ENCODE assay signal across 26 mouse cellular contexts in genomic region chr2:103462746-103463145, GRCm38 (mm10). TPM values are rescaled to one million over a fixed set of nuclear protein-coding genes. Genes with fewer than 3 reads are reported as not detected.
"Had no signal": no experiment of that assay in that cellular context is flagged by ENCODE, and none has a peak within 500 bp of the region (broad histone marks: within the 10 kb centered on the region; RNA-seq: fewer than 3 reads in every experiment).

No protein-coding gene starts in this region.

- H3K9me3 ChIP-seq: heart, embryonic 13.5 days; heart, embryonic 15.5 days; hindbrain, embryonic 13.5 days; hindbrain, embryonic 15.5 days; kidney, embryonic 15.5 days; limb, embryonic 13.5 days; limb, embryonic 15.5 days; liver, embryonic 13.5 days; liver, embryonic 15.5 days had no signal

- ATAC-seq: hindbrain, postnatal 0 days; intestine, embryonic 16.5 days had no signal

- H3K27me3 ChIP-seq: heart, embryonic 13.5 days; heart, embryonic 15.5 days; hindbrain, embryonic 13.5 days; hindbrain, embryonic 15.5 days; kidney, embryonic 15.5 days; limb, embryonic 13.5 days; limb, embryonic 15.5 days; liver, embryonic 13.5 days; liver, embryonic 15.5 days had no signal

- H3K4me1 ChIP-seq: heart, embryonic 13.5 days; heart, embryonic 15.5 days; hindbrain, embryonic 13.5 days; hindbrain, embryonic 15.5 days had no signal

- DNase-seq: gastrocnemius, postnatal 14 days; gastrocnemius, postnatal 36 days; heart, adult 11 months; heart, adult 2 months; heart, postnatal 14 days; heart, postnatal 36 days; kidney, adult 18-20 months; kidney, postnatal 14 days; layer of hippocampus, adult 9-11 months; layer of hippocampus, postnatal 36 days; left cerebral cortex, postnatal 4 days; liver, embryonic 13.5 days; lung, adult 18-20 months had no signal

- H3K4me2 ChIP-seq: heart, embryonic 11.5 days; heart, embryonic 13.5 days; heart, embryonic 15.5 days; hindbrain, embryonic 13.5 days; hindbrain, embryonic 15.5 days; kidney, embryonic 15.5 days; limb, embryonic 13.5 days; limb, embryonic 15.5 days; liver, embryonic 13.5 days; liver, embryonic 15.5 days had no signal

- H3K27ac ChIP-seq: heart, adult 2 months; heart, embryonic 15.5 days; hindbrain, embryonic 13.5 days; hindbrain, postnatal 0 days; liver, embryonic 13.5 days; liver, embryonic 15.5 days had no signal

- H3K9ac ChIP-seq: heart, embryonic 13.5 days; heart, embryonic 15.5 days; hindbrain, embryonic 13.5 days; hindbrain, embryonic 15.5 days; kidney, embryonic 15.5 days; limb, embryonic 13.5 days; limb, embryonic 15.5 days; liver, embryonic 13.5 days; liver, embryonic 15.5 days had no signal

- H3K4me3 ChIP-seq: heart, adult 2 months; heart, embryonic 13.5 days; heart, embryonic 15.5 days; hindbrain, embryonic 13.5 days; hindbrain, embryonic 15.5 days; kidney, embryonic 15.5 days; limb, embryonic 13.5 days; limb, embryonic 15.5 days; liver, embryonic 13.5 days; liver, embryonic 15.5 days had no signal

RNA-seq across cellular contexts. Expression of gene Elf5, which starts 51.3 kb away (rescaled TPM):
- polyA plus RNA-seq: heart, embryonic 11.5 days; heart, embryonic 13.5 days; heart, postnatal 0 days; hindbrain, embryonic 11.5 days; hindbrain, embryonic 13.5 days; hindbrain, embryonic 15.5 days; hindbrain, postnatal 0 days had no signal
